Mouse (Mus musculus) kidney, postnatal 25 days (tissue): ENCODE data around the gene Baz2b.

Experiments
- DNase-seq, 2 experiments: peaks; one replicate each; pipeline ENCODE4 v3.0.0; 2021; ENCODE audit warnings: mixed read lengths in 2 of 2

The Baz2b gene

GRCm38 (mm10) chr2:60128631-60129030 is 81.0 kb downstream of the Baz2b start:
- DNase-seq = no peak

DNA sequence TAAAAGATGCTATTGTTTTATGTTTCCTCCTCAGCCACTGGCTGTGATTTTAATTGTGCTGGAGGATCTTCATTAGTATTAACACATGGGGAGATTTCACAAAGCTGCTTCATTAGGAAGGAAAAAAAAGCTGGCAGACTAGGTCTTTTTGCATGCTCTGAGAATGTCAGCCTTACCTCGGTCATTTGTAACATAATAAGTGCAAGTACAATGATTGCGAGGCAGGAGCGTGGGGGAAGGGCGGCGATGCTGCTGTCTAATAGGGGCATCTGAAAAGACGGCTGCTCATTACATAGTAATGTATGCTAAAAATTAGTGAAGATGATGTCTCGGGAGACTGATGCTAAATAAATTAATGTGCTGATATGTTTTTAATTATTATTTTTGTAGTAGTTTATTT is 82.8 kb downstream of the Baz2b start:
- peak in 1 of 2 experiments; percentile 42 for DNase-seq

- DNase-seq = no peak
These were observed 83.3 kb downstream of the Baz2b start for GRCm38 (mm10) chr2:60126292-60126691.

DNA sequence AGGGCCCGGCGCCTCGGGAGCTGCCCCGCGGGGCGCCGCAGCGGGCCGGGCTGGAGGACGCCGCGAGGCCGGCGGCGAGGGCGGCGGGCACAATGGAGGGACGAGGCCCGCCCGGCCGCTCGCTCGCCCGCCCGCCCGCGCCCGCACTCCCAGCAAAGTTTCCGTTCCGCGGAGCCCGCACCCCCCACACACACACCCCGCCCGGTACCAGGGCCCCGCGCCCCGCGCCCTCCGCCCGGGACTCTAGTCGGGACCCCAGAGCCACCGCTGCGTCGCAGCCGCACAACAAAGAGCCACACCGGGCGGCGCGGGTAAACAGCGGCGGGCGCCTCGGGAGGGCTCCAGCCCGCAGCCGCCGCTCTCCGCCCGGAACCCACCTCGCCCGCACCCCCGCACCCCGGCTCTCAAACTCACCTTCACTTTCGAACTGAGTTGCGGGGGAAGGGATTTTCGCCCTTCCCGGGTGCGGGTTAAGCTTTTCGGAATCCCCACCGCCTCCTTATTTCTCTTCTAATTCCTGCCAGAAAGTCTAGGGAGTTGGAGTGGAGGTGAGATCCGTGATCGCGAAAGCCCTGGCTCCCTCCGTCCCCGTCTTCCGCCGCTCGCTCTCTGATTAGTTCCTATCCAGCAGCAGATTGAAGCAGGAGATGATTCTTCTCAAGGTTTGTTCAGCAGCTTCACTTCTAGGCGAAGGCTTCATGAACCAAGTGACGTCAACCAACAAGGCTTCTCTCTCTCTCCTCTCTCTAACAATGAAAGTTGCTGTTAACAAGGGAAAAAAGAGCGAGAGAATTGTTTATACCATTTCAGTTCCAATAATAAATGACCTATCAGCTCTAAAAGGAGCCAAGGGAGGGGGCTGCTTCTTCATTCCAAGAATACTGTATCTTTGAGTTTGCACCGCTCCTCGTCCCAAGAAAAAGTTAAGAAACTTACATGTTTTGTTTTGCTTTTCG is 84.3 kb downstream of the Baz2b start:
- peak; percentile 70 to 78 for DNase-seq

DNA sequence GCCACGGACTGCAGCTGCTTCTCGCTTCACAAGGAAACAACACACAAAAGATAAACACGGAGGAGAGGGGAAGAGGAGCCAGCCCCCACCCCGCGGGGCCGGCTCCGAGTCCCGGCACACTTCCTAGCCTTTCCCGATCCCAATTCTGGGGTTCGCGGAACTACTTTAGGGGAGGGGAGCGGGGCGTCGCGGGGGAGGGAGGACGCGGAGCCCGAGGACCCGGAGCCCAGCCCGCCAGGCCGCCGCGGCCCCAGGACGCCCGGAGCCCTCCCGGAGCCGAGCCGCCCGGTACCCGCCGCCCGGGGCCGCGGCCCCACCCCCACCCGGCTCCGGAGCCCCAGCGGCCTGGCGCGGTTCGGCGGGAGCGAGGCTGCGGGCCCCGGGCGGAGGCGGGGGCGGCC is 85.0 kb downstream of the Baz2b start:
- peak; percentile 53 to 80 for DNase-seq

- no peak for DNase-seq
These were observed 85.6 kb downstream of the Baz2b start for GRCm38 (mm10) chr2:60123911-60124647.

- DNase-seq = no peak
These were observed 86.4 kb downstream of the Baz2b start for GRCm38 (mm10) chr2:60123061-60123874.

GRCm38 (mm10) chr2:60122188-60122587 is 87.5 kb downstream of the Baz2b start:
- no peak for DNase-seq

GRCm38 (mm10) chr2:60120681-60121080 is 89.0 kb downstream of the Baz2b start:
- DNase-seq = no peak

- DNase-seq = no peak
These were observed 90.7 kb downstream of the Baz2b start for GRCm38 (mm10) chr2:60118684-60119558.

- DNase-seq = no peak
These were observed 91.8 kb downstream of the Baz2b start for GRCm38 (mm10) chr2:60117867-60118266.

GRCm38 (mm10) chr2:60115891-60116554 is 93.6 kb downstream of the Baz2b start:
- DNase-seq = no peak

DNA sequence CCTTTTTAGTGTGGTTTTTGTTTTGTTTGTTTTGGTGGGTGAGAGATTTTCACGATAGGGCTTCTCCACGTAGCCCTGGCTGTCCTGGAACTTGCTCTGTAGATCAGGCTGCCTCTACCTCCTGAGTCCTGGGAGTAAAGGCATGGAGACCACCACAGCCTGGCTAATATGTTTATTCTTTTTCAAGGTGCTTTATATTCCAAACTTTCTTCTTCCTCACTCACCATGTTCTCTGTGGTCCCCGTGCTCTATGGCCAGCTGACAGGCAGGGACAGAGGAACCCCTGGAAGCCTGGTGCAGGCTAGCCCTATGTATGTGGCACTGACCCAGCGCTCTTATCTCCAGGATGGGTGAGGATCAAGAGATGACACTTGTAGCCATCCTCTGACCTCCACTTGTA is 94.7 kb downstream of the Baz2b start:
- no peak for DNase-seq

- DNase-seq = no peak
These were observed 95.7 kb downstream of the Baz2b start for GRCm38 (mm10) chr2:60113661-60114560.

DNA sequence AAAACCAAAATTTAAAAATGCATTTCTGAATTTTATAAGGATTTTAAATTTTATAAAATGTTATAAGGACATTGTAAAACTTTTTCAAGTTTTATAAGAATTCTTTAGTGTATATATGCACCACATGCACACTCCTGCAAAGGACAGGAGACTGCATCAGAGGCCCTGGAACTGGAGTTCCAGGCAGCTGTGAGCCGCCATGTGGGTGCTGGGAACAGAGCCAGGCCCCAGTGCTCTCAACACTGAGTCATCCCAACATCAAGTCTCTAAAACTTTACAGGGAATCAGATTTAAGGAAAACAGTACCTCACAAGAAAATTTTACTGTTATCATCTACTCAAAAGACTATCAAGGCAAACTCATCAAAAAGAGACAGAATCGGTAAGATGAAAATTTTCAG is 97.5 kb downstream of the Baz2b start:
- no peak for DNase-seq

DNA sequence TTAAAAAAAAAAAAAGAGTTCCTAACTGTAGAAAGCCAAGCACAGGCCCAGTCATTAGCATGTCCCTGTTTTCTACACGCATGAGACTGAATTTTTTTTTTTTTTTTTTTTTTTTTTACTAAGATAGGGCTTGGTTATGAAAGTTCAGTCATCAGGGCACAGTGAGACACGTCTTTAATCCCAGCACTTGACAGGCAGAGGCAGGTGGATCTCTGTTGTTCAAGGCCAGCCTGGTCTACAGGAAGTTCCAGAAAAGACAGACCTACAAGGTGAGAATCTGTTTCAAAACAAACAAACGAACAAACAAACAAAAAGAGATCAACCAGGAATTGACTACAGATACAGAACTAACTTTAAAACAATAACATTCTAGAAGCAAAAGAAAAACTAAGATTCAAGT is 100.6 kb downstream of the Baz2b start:
- DNase-seq = no peak

DNA sequence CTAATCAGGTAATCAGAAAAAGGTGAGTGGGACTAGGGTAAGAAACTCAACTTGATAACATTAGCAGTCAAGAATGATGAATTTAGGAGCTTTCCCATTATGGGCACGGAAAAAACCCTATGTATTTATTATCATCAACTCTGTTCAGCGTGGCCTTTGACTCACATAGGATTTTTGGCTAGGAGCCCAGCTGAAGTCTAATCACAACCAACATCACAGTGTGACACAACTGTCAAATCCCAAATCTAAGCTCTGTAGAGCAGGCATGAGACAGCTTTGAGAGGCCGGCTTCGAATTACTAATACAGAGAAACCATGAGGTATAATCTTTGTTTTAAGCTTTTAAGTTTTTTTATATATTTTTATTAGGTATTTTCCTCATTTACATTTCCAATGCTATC is 113.0 kb downstream of the Baz2b start:
- DNase-seq = no peak

DNA sequence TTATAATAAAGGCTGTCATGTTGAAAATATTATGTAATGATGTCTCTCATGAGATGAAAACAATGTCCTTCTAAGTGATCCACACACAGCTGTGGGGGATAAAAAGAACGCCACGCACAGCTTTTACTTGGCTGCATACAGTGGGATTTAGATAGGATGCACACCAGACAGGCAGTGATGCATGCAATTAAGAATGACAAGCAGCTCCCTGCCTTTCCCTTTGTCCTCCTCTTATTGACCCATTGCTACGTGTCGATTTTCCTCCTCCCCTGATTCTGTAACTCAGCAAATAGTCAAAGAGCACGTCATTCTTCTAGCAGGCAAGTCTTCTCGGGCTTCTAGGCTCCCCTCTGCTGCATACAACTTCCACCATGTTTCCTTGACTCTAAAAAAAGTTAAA is 119.4 kb downstream of the Baz2b start:
- DNase-seq = no peak

DNA sequence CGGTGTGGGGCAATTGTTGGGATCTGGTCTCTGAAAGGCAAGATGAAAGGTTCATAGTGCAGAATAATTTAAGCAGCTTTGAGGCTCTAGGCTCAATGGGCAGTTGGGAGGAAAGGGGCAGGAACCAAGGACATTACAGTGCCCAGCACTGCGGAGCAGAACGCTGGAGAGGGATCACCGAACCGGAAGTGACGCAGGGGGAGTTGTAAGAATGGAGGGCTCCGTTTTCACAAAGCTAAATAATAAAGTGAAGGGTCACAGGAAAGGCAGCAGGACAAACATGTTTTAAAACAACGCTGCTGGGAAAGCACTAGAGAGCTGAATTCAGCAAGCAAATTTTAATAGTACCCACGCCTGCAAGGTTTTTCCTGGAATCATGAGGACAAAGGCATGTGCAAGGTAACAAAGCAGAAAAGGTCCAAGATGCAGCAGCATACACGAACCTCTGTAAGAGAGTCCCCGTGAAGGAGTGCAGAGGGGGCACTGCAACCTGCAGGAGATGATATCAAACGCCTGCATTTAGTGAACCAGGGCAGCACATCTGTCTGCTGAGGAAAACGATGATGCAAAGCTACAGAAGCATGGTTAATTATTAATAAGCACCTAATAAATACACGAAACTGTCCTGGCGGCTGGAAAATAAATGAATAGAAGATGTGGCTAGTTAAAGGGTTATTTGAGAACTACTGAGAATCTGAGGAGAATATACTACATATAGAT is 120.0 kb downstream of the Baz2b start:
- peak; percentile 35 to 62 for DNase-seq
